Mouse (Mus musculus) inflammation-experienced regulatory T-cells (primary cell): ENCODE measurements around the gene Zfp235. TPM values are rescaled to one million over a fixed set of nuclear protein-coding genes. Genes with fewer than 3 reads are reported as not detected.

Experiments used
- polyA plus RNA-seq, 2 experiments: library from polyadenylated mRNA; unstranded; fragments of 100-300 nt; shearing (Covaris generic); gene quantifications; one replicate each; pipeline ENCODE4 v1.2.1; 2017

Gene Zfp235
- polyA plus RNA-seq: 10 to 100 TPM; 13.4 to 18.2 TPM

DNA sequence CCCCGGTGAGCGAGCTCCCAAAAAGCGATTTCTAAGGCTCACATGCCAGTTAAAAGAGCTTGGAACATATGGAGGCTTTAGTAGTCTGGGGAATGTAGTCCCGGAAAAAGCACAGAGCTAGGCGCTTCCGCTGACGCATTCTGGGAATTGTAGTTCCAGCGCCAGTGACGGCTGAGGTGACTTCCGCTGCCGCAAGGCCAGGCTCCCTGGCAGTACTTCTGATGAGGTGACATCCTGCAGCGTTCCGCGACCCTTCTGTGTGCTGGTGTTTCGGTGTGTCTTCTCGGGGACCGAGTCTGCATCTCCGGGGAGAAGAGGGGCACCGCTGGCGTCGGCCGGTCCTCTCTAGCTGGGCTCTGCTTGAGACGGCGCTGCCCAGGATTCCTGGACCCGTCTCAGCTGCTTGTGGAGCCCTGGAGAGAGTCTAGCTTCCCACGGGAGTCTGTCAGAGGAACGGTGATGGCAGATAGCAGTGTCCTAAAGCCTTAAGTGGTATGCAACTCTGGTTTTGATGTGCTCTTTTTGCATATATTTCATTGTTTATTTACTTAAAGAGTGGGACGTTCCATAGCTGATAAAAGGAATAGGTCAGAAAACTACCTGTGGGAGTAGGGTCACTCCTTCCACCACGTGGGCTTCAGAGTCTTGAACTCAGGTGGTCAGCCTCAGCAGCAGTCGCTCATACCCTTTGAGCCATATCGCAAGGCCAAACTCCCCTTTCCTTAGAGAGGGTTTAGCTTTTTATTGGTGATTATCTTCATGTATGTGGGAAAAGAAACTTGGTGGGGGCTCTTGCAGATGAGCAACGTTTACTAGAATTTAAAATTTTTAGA, at the start of gene Zfp235:
Gene Zfp235 (plus strand): TSS at position 174 of the 833 bp plus-strand sequence.

DNA sequence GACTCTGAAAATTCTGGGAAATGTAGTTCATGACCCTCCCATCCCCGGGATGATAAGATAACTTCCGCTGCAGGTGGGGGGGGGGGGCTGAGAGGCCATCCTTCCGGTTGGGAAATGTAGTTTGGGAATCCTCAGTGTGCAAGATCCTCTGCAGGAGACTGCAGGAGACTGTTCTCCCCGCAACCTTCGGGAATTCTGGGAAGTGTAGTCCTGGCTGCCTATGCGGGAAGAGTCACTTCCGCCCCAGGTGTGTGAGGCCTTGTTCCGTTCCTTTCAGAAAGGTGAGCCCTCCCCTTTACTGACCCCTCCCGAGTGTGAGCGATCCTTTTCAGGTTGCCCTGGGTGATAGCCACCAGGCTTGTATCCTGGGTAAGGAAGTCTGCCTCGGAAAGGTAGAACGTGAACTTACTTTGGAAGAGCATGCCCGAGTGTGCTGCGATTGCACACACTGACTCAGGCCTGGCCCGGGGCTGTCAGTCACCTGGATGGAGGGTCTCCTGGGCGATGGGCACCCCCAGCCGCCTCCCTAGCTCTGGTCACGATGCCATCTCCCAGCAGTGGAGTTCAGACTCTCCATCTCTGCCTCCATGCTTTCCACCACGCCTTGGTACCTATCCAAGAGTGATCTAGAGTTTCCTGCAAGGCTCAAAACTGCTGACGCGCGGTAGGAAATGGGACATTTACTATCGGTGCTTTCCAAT, 21.7 kb upstream of the Zfp235 start, which contains the start of gene Zfp112:
Gene Zfp112 (plus strand): TSS at position 159 of the 701 bp plus-strand sequence.

DNA sequence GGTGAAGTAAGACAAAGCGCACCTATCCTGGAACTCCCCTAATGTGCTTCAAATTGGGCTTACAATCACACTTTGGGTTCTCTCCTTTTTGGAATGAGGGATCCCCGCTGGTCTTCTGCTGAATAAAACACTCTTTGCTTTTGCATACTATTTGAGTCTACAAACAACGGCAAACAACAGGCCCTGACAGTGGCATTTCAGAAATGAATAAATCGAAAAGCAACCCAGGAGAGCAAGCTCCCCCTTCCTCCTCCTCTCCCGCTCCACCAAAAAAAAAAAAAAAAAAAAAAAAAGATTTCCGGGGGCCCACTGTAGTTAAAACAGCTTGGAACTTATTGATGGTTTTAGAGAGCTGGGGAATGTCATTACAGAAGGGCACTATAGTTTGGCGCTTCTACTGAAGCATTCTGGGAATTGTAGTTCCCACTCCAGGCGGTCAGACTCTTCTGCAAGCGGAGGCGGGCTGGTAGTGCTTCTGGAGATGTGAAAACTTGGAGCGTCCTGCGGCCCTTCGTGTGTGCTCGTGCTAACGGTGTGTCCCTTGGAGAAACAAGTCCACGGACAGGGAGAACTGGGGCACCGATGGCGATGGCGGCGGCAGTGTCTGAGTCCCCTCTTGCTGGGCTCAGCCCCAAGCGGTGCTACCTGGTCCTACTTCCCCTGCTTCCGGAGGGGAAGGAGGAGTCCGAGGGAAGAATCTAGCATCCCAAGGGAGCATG, 40.8 kb downstream of the Zfp235 start, which contains the start of gene Zfp114:
Gene Zfp114 (plus strand): TSS at position 443 of the 719 bp plus-strand sequence.

Other genes starting within 250 kb of the Zfp235 start
- gene Vmn1r178, start 242.2 kb upstream of the Zfp235 start, polyA plus RNA-seq: 1 to 10 TPM in 1 of 2 experiments, under 1 TPM in 1; 0.12 to 1.1 TPM
- gene Vmn1r179, start 207.2 kb upstream of the Zfp235 start, polyA plus RNA-seq: 1 to 10 TPM in 1 of 2 experiments, under 1 TPM in 1; 0.12 to 1.4 TPM
- not detected for gene Vmn1r180, start 183.5 kb upstream of the Zfp235 start, polyA plus RNA-seq
- gene Vmn1r181, start 159.6 kb upstream of the Zfp235 start, polyA plus RNA-seq: under 1 TPM; 0.10 to 0.12 TPM
- under 1 TPM in 1 of 2 experiments, not detected in 1; 0.08 TPM for gene V1rd19, start 132.5 kb upstream of the Zfp235 start, polyA plus RNA-seq
- gene Vmn1r183, start 80.9 kb upstream of the Zfp235 start, polyA plus RNA-seq: 1 to 10 TPM in 1 of 2 experiments, under 1 TPM in 1; 0.05 to 1.3 TPM
- 10 to 100 TPM; 28.1 to 47.1 TPM for gene Zfp180, start 52.2 kb upstream of the Zfp235 start, polyA plus RNA-seq
- gene Zfp112, start 21.9 kb upstream of the Zfp235 start, polyA plus RNA-seq: under 1 TPM; 0.60 to 0.88 TPM
- 1 to 10 TPM in 1 of 2 experiments, under 1 TPM in 1; 0.78 to 1.6 TPM for gene Zfp114, start 40.9 kb downstream of the Zfp235 start, polyA plus RNA-seq
- gene Zfp111, start 77.3 kb downstream of the Zfp235 start, polyA plus RNA-seq: 1 to 10 TPM in 1 of 2 experiments, under 1 TPM in 1; 0.80 to 3.0 TPM
- 1 to 10 TPM; 5.5 to 5.8 TPM for gene Zfp109, start 103.4 kb downstream of the Zfp235 start, polyA plus RNA-seq
- under 1 TPM; 0.43 to 0.93 TPM for gene Zfp108, start 120.6 kb downstream of the Zfp235 start, polyA plus RNA-seq
- gene Zfp93, start 136.3 kb downstream of the Zfp235 start, polyA plus RNA-seq: 1 to 10 TPM; 2.7 to 4.1 TPM
- 10 to 100 TPM; 20.2 to 27.5 TPM for gene Zfp61, start 167.1 kb downstream of the Zfp235 start, polyA plus RNA-seq
- 10 to 100 TPM; 17.0 to 17.9 TPM for gene Zfp94, start 182.5 kb downstream of the Zfp235 start, polyA plus RNA-seq
- not detected for gene Tescl, start 199.8 kb downstream of the Zfp235 start, polyA plus RNA-seq
- 1 to 10 TPM in 1 of 2 experiments, under 1 TPM in 1; 0.11 to 2.3 TPM for gene Lypd5, start 215.0 kb downstream of the Zfp235 start, polyA plus RNA-seq
- 100 to 1,000 TPM; 350 to 423 TPM for gene Kcnn4, start 236.1 kb downstream of the Zfp235 start, polyA plus RNA-seq